Mouse (Mus musculus) left cerebral cortex, adult 9 months (tissue): Measurements from ENCODE around the gene Cadps2.

ENCODE experiments used
- DNase-seq, 2 experiments: peaks; one replicate each; pipeline ENCODE4 v3.0.0; 2022; ENCODE audit warnings: low spot score in 2 of 2

Gene Cadps2

DNA sequence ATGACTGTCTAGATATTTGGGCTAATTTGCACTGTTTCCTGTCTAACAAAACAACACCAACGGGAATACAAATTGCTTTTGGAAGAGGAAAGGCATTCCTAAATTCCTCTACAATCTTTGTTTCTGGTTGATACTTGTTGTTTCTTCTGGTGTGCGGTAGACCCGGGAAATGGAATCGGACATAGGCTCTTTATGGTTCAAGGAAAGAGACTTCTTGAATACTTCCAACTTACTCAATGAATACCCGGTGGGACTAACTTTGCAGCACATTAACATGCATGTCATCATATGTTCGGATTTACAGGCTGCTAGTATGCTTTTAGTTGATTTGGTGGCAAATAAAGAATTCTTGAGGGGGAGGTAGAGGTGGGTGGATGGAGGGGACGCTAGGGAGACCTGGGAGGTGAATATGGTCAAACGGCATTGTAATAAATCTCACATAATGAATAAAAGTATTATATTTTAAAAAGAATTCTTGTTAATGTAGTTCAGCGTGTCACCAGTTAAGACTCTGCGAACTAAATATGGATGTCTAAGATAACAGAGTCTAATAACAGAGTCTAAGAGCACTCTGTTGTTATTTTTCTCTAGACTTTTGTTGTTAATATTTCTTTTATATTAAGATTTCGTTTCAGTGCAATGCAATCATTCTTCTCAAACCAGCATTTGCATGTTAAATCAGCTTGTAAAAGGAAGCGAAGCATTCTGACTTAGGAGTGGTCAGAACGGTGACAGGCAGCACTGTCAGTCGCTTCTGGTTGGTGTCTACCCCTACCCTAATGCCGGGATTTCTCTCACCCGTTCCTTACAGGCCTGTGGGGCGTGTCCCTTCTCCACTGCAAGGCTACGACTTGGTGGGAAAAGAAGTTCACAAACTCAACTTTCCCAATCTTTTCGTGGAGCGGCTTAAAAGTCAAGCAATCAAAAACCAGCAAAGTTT, 586.8 kb downstream of the Cadps2 start:
- DNase-seq = no peak

DNA sequence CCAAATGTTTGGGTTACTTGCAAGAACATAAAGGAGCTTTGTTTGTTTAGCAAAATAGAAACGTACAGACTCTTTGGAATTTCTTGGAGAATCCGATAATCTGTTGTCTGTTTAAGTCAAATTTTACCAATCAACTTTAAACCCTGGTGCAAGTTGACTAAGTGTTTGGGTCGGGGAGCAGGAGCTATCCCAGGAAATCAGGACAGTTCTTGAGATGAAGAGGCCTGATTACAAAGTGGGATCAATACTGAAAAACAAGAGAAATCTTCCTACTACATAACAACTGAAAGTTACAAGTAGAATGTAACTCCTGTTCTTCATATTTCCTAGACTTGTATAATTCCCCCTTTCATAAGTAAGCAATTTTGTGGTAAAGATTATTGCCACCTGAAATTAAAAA, 587.8 kb downstream of the Cadps2 start:
- DNase-seq = no peak

DNA sequence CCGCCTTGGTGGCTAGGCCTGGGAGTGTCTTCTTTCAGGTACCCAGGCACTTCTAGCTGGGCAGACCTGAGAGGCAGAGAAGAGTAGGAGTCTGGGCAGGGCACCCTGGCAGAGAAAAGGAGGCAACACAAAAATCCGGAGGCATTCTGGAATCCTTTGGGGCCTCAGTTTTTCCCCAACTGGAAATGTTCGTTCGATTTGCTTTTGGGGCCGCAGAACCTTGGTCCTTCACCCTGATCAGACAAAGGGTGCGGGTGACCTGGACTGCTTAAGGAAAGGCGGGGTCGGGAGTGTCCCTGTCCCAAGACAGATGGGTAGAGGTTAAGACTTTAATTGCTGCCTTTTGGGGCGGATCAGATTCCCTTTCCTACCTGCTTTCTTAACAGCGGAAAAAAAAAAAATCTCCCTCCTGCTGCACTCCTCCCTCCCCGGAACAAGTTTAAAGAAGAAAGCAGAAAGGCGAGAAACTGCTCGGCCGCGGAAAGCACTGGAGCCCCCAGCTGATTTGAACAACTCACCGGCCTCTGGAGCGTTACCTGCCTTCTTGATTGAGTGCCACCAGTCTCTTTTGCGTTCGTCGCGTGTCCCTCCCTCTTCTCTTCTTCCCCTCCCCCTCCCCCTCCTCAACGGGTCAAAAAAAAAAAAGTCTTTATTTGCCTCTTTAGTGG, 588.8 kb downstream of the Cadps2 start:
- no peak for DNase-seq

DNA sequence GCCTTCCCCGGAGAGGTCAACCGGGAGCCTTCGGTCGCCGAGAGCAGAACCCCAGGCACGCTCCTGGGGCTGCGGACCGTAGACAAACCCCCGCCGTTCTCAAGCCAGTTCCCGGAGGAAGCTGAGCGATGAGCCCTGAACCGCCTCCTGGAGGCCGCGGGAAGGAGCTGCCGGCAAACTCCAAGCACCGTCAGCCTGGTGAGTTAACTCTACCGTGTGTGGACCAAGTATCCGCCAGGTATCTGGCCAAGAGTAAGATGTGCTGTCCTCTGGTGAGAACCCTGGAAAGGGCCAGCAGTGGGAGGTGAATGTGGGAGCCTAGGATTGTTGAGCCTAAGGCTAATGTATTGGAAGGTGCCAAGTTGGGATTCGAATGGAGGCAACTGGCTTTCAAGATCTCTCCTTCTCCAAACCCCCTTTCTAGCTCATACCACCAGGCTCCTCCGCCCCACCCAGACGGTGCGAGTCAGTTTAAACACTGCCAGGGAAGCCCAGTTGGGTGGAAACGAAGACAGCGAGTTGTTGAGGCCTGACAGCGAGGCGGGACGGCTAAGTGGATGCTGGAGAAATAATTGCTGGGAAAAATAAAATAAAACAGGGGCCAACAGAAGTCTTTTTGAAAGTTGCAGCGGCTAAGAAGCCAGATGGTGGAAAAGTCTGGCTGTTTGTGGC, 589.5 kb downstream of the Cadps2 start:
- no peak for DNase-seq

DNA sequence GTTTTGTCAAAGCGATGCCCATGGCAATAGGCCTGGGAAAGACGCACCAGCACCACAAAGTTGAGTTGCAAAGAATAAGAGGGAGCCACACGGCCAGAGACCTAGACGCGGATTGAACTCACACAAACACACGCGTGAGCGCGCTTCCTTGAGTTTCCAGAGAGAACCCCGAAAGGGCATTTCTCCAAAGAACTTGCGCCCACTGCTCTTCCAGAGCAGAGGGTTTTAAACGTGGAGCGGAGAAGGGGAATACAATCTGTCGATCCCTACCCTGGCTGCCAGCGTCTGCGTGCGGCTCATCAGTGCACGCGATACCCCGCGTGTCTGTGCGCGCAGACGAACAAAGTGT, 590.2 kb downstream of the Cadps2 start:
- no peak for DNase-seq

DNA sequence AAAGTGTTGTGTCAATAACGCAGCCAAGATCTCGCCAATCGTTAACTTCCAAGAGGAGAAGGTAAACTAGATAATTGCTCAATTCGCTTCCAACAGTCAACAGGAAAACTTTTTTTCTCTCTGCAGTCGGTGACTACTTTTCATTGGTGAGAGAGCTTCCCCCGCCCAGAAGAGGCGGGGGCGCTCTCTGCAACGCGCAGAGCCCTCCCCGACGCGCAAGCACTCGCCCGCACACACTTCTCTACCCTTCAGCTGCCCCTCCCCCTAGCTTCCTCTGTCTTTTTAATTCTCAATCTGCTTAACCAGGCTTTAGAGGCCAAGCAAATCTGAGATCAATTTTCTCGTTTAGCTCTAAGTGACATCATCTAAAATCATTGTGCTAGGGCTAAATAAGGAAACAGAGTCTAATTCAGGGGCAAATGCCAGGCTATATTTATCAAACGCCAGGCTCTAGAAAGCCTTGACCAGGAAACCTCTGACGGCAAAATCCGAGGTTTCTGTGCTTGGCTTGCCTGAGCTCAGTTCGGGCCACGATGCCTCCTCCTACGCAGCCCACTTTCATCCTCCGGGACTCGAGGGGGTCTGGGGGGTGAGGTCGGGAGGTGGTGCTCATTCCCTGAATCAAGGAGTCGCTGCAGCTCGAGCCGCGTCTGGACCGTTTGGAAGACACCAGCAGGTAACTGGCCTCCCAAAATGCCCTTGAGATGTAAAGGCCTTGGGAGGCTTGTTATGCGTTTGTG, 590.7 kb downstream of the Cadps2 start, which contains the start of gene Fezf1:
TSS of gene Fezf1 (minus strand) at position 50 of the 740 bp plus-strand sequence.
- no peak for DNase-seq

DNA sequence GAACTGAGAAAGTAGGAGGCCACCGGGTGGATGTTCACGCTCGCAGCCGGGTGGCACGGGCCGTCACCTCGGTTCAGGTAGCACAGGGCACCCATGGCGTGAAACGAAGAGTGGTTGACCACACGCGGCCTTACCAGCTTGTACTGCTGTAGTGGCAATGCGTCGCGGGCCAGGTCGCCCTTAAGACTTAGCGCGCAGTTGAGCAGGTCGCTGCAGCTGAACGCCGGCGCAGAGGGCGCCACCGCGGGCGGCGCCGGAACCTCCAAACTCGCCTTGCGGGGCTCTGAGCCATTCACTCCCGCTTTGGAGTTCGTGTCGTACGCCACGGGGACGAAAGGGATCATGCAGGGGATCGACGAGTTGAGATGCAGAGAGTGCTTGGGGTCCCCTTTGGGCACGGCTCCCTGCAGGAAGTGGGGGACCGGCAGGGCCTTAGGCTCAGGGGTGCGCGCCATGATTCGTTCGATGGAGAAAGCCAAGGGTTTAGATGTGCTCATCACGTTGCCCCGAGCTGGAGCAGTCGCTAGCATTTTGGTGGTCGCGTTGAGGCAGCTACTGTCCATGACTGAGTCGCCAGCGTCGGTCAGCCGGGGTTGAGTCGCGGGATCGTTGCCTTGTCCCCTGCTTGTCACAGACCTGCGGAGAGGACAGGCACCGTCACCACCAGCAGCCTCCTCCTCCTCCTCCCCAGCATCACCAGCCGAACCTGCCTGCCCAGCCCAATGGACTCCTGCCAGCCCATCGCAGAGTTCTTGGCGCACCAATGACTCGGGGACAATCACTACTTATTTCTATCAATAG, 591.5 kb downstream of the Cadps2 start:
- DNase-seq = no peak

DNA sequence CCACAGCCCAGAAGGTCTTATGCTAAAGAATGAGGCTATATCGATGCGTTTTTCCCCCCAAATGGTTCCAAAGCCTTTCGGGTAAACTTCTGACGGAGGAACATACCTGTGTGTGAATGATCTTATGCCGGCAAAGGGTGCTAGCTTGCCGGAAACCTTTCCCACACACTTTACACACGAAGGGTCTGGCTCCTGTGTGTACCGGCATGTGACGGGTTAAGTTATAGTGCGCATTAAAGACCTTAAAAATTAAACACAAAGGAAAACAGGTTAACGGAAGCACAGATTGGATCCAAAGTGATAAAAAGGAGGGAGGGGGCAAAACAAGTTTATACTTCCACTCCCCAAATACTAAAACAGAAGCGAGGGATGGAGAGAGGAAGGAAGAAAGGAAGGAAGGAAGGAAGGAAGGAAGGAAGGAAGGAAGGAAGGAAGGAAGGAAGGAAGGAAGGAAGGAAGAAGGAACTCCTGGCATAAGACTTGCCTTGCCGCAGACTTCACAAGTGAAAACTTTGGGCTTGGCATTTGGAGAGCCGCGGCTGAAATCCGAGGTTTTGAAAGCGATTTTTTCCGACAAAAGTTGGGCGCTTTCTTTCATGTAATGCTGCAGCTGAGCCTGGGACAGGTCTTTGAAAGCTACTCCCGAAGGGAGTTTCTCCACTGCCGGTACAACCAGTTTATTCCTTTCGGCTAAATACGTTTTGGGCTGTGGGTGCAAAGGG, 592.3 kb downstream of the Cadps2 start:
- no peak for DNase-seq

DNA sequence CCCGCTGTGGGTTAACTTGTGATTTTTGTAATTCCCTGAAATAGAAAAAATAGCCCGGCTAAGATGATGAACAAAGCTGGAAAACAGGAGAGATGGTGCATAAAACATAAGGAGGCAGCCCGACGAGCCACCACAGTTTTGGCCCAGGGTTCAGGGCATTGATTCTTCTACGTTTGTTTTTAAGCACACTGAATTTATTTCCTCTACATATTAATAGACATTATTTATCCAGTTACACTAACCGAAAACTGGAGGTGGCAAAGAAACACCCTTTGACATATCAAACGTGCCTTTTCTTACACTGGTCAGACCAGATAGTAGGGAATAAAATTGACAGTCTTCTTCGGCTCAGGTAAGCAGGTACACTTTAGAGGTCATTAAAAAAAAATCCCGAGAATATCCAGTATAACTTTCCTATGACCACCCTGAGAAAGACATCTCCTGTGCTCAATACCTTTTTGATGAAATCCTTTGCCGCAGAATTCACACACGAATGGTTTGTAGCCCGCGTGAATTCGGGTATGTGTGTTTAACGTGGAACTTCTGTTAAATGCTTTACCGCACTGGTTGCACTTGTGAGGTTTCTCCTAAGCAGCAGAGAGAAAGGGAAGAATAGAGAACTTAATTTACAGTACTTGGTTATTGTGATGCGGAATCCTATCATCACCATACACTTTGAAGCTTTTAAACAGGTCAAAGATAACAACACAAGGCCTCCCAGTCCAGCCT, 593.0 kb downstream of the Cadps2 start:
- DNase-seq = no peak

DNA sequence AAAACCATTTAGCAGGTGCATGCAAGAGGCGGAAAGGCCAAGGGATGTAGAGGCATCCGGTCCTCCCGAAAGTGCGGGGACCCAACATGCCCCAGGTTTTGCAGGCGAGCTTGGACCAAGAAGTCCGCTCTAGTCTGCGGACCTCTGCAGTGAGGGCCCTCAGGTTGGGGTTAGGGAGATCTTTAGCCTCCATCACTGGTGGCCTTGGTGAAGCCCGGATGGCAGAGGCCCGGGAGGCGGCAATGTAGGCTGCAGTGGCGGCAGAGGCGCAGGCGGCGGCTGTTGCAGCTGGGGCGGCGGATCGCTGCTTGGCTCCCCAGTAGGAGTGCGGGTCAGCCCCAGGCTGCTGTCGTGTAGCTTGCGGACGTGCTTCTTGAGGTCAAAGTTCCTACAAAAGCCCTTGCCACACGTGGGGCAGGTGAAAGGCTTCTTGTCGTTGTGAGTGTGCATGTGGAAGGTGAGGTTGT, 593.6 kb downstream of the Cadps2 start:
- no peak for DNase-seq

DNA sequence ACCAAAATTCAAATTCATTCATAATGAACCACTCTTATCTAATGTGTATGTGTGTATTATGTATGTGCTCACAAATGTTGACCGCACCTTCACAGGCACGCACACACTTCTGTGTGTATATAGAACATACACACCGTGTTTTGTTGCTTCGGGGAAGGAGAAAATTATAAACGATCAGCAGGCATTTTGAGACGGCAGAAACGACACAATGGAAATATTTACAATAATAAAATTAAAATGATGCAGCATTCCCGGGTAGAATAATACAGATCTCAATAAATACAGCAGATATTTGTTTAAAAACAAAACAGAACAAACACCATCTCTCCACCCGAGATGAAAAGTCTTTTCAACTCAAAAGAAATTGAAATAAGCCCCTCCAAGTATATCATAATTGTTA, 594.1 kb downstream of the Cadps2 start:
- no peak for DNase-seq

DNA sequence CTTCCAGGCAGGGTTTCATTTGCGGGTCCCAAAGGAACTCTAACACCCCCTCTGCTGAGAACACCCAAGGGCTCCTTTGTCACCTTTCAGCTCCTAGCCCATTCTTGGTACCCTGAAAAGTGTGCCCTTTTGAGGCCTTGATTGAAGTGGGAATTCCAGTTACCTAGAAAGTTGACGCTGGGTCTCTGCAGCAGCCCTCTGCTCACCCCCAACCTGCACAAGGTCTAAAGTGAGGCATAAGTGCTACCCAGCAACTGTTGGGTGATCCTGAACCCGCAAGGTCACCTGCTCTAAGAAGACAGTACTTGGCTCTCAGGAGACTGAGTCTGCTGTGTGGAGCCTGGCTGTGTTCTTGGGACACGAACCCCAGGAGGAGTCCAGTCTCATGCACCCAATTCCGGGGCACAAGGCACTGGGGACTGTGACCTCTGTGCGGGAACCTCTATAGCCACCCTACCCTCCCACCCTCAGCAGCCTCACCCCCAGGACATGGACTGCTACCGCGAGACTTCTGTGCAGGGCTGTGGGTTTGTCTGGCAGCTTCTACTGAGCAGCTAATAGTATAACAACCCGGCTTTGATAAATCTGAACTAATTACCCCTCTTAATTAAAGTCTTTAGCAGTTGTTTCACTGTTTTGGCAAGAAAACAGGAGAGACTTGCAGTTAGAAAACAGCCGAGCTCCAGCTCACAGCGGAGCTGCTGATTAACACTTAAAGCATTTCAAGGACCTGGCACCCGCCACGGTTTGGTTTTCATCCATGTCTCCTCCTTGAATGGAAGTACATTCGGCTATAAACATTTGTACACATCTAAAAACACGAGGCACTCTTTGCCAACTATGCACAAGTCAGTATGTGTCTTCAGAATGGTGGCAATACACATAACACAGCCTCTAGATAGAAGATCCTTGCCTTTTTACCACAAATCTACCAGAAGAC, 595.1 kb downstream of the Cadps2 start:
- no peak for DNase-seq
